Mouse (Mus musculus) monocyte, adult 5-6 weeks (primary cell): ENCODE data around the gene Camta1. TPM values are rescaled to one million over a fixed set of nuclear protein-coding genes. Genes with fewer than 3 reads are reported as not detected.

Experiments used
- ATAC-seq: fragments of 153-309, 156-312 bp; replicated peaks from 2 replicates; pipeline ENCODE4 v1.8.0; 2017; ENCODE audit warnings: mild to moderate bottlenecking; ENCODE audit not compliant: low TSS enrichment, insufficient number of reproducible peaks, severe bottlenecking, poor library complexity, low FRiP score
- total RNA-seq: library from RNA; stranded (forward); fragments of 200-1000, 200-491, 200-594 nt; gene quantifications from 3 replicates; pipeline ENCODE4 v1.2.3, GENCODE M21; 2017

Camta1 gene
- total RNA-seq, 1 experiment from 2014 or later, result 22.1 TPM

DNA sequence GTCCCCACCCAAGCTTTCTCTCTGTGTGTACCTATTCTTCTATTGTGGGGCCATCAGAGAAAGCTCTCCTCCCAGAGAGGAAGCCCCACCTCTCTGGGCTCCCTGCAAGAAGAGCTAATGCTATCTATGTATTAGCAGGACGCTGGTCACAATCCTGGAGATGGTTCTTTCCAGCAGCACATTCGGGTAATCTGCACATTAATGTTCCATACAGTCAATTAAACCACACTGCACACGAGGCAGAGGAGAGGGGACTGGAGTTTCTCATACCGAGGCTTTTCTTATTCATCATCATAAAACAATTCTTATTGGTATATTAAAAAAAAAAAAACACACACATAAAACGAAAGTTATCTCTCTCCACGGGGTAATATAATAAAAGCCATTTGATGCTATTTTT is 409.8 kb downstream of the Camta1 start:
- no peak for ATAC-seq

DNA sequence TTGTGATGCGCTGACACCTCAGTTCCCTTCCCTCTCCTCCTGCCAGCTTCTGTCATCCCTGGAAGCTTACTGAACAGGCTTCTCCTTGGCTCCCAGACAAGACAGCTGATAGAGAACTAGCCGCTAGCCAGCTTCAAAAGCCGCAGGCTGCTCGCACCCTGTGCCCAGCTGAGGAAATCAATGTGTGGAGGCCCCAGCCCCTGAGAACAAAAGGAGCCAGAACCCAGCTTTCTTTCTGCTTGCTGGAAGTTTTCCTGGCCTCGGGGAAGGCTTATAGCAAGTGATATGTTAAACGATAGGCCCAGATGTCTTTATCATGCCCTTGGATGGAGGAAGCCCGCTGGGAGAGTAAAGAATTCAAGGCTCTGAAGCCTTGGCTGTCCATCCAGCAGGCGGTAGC is 411.7 kb downstream of the Camta1 start:
- no peak for ATAC-seq

DNA sequence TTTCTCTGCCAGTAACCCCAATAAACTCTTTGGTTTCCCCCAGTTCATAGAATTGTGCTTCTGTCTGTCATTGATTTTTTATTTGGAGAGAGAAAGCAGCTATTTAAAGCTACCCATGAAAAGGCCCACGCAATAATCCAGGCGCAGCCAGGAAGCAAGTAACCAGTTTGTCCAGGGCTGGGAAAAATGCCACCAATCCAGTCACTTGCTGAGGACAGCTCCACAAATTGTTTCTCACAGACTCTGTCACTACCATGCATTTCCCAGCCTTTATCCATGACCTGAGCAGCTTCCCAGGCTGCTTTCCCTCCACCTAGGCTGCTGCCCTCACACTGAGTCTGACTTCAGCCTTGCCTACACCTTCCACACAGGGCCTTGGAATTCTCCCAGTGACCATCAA is 413.3 kb downstream of the Camta1 start:
- ATAC-seq, result no peak

DNA sequence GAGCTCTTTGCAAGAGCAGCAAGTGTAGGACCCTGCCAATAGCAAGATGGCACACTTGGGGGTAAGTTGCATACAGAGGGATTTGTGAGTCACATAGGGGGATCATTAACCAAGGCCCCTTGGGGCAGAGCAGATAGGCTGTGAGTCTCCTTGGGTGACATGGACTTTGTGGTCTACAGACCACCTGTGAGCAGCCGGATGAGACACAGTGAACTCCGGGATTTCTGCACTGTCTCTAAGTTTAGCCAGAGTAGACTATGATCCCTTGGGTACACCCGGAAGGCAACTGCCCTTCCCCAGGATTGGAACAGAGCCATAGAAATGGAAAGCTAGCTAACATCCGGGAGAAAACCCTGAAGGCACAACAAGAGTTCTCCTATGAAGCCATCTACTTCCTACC is 417.0 kb downstream of the Camta1 start:
- no peak for ATAC-seq

DNA sequence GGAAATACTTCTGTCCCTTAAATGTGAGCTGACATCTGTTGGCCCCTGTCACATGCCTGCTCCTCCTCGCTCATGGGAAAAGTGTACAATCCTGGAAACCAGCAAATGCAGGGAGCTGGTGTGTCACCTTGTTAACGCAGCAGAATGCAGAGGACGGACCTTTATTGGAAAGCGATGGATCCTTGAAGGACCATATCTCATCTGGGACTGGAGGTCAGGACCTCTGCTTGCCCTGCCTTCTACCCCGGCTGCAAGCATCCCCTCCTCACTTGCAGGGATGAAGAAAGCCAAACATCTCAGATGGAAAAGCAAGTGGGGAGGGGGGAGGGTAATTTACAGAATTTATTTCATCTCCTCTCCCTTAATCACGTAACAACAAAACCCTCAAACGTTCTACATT is 423.1 kb downstream of the Camta1 start:
- no peak for ATAC-seq

DNA sequence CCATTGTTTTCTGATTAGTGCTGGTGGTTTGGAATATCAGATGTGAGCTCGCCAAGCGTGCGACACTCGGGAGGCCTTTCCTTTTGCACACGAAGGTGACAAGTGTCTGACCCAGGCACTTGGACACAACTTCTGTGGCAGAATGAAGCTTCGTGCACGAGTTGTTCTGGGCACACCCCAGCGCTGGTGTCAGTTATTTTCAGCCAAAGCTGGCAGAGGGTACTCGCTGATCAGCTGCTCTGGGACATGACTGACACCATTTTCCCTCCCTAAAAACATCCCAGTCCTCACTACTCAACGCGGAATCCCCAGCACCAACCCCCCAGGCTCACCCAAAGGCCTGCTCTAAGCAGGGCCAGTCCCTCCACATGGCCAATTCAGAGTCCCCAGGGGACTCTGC is 423.8 kb downstream of the Camta1 start:
- no peak for ATAC-seq

DNA sequence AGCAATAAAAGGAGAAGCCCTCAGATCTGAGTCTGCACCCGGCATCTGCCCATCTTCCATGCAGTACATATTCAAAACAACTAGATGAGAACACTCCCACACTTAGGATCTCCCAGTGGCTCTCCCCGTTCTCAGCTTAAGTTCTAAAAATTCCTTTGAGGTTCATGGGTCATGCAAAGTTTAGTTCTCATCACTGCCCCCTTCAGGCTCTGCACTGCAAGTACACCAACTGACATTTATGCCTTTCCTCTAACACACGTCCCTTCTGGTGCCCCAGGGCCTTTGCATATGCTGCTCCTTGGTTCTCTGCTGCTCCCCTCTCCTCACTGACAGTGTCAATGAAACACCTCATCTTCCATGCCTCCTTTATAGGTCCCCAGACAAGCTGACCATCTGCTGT is 436.5 kb downstream of the Camta1 start:
- no peak for ATAC-seq

DNA sequence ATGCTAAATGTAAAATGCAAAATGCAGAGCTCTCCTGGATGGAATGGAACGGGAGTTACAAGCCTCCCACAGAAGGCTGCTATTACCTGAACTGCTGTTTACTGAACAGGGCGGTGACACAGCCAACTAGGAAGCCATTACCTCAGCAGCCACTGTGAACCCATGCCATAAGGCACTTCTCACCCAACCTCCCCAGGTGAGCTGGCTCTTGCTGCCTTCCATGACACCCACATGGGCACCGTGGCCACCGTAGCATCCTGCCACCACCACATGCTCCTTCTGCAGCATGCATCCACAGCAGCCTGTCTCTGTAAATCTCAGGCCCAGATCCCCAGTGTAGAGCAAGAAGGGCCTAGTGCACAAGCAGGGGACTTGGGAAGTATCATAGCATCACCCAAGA is 438.8 kb downstream of the Camta1 start:
- no peak for ATAC-seq

DNA sequence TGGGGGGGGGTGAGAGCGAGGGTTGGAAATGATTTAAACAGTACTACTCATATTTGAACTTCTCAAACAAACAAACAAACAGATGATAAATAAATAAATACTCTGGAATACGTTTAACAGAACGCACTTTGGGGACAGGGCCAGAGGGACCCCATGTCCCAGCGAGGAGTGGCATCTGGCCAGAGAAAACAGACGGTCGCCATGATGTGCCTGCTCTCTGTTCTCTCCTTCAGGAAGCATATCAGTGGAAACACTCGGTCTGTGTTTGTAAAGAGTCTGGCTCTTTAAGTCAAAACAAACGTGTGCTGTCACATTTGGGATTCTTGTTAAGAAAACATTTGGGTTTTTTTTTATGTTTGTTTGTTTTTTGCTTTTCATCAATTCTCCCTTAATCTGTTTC is 439.3 kb downstream of the Camta1 start:
- no peak for ATAC-seq

DNA sequence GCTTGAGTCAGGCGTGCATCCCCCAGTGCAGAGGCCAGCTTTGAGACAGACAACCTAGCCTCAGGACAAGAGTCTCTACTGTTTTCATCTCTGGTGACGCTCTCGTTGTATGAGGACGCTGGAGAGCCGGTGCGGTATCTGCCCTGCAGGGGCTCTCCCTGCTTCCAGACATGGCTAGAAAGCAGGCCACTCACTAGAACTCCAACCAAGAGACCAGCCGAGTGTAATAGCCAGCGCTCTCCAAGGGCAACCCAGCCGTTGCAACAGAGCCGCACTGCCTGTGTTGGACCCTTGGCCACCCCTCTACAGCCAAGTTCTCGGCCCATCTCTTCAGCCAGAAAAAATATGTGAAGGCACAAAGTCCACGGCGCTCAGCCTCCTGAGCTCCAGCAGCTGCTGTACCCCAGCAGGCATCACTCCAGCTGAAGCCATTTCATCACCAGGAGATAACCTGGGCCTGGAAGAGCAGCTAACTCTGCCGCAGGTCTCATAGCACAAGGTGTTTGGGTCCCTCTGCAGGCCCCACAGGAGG is 443.3 kb downstream of the Camta1 start:
- ATAC-seq, result no peak

DNA sequence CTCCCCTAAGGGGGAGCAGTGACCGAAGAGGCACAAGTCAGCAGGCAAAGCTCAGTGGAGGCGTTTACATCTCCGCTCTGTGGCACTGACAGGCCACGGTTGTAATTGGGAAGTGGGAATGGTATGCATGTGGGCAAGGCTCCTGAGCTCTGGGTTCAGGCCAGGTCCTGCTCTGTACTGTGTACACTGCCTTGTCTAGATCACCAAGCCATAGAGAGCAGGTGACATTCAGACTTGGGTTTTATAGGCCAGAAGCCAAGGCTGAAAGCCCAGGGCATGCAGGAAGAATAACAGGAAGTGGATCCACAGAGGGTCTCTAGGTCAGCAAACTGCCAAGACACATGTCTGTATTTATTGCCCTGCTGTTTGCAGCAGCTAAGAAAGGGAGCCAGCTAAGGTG is 445.9 kb downstream of the Camta1 start:
- no peak for ATAC-seq

DNA sequence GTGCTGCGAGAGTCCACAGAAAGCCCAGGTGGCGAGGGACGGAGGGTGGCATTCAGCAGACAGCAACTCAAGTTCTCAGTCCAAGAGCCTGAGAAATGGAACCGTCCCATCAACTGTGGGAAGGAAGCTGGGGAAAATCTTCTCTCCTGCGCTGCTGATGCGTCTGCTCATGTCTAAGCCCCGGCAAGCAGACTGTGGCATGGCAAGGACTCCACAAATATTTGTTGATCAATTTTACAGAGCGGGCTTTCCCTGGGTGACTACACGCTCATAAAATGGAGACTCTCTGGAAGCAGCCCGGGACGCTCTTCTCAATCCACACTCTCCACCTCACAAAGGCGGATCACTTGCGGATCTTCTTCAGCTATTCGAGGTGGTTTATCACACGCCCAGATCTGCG is 446.3 kb downstream of the Camta1 start:
- ATAC-seq, result no peak

DNA sequence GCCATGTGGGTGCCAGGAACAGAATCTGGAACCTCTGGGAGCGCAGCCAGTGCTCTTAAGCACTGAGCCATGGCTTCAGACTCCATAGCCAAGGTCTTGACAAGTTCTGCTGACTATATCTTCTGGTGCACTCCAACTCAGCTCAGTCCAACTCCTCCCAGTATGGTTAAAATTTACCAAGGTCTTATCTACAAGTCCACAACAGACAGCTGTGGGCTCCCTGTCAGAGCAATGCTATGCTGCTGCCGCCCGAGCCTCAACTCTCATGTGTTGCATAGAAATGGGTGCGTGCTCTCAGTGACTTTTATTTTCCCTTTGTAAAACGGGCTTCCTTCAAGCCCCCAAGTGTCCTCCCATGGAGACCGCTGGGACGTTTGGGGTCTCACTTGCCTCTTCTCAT is 446.7 kb downstream of the Camta1 start:
- no peak for ATAC-seq

DNA sequence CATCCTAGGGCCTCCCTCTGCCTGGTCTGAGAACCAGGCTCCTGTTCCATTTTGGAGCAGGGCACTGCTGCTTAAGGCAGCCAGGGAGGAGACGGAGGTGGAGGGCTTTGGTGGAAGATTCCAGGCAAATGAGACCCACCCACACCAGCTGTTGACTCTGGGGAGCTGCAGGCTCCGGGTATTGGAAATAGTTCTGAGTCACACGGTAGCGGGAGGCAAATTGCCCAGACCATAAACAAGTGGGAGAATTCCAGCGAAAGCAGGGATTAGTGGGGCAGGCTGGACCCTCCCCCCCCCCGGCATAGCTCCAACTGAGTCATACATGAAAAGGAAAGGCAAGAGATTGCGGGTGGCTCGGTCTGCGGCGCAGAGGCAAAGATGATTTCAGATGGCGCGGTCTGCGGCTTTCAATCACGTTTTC is 450.0 kb downstream of the Camta1 start:
- no peak for ATAC-seq

DNA sequence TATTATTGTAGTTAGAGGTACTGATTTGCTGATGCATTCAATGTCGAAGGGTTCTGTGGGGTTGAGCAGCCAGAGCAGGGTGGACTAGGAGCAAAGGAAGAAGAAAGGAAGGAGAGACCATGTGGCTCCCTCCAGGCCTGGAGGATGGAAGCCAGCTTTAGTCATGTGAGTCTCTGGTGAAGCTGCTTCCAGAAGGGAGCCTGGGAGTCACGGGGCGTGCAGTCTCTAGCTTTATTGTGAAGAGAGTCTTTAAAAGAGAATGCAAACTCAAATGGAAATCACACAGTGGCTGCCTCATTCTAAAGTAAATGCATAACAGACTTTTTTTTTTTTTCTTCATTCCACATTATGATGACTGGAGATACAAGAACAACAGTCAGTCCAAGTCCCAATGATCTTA is 450.7 kb downstream of the Camta1 start:
- no peak for ATAC-seq

DNA sequence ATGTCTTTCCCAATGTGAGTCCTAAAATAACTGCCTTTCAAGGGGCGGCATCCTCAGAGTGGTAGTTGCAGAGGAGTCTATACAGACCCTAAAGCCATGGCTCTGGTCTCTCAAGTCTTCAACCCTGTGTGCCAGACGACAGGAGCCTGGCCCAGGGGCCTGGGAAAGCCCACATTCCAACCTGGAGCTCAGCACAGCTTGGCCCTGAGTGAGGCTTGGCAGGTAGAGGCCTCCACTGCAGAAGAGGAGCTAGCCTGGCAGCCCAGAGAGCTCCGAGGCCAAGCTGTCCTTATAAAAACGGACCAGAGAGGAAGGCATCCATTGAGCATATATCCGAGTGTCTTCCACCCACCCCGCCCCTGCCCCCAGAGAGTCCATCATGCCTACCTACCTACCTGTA is 452.4 kb downstream of the Camta1 start:
- no peak for ATAC-seq

DNA sequence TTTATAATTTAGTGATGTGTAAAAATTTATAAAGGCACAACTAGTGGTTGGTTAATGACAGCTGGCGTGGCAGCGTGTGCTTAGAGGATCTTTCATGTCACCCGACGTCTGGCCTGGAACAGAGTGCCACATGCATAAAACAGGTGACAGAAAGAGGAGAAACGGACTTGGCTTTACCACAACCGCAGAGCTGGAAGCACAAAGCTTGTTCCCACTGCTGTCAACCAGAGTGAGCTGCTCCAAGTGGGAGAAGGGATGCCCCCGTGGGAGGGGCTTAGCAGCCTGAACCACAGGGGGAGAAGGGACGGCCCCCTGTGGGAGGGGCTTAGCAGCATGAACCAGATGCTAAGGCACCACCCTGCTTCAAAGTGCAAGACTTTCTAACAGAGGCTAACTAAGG is 452.9 kb downstream of the Camta1 start:
- ATAC-seq, result no peak

DNA sequence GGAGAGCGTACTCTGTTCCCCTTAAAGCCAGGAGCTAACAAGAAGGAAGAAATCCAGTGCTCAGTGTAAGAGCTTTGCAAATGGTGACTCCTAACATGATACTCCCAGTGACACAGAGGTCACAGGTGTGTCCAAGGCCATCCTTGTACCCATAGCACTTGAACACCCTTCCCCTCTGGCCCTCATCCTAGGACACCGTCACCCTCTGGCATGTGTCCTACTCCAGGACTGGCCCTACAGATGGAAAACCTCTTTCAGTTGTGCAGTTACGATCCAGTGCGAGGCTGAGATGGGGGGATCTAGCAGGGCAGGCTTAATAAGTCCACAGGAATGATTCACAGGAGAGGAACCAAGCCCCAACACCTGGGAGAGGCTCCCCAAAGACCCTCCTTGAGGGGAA is 453.4 kb downstream of the Camta1 start:
- ATAC-seq, result no peak

DNA sequence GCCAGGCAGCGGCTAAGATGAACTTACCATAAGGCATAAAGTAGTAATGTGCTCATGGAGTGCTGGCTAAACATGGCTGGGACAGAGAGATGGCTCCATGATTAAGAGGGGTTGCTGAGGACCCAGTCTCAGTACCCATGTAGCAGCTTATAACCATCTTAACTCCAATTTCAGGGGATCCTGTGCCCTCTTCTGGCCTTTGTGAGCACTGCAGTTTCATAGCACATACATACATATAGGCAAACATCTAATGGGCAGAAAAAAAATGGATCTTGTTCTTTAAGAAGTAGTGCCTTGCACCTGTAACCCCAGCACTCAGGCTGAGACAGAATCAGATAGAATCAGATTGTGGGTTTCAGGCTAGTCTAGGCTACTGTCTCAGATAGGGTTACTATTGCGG is 454.5 kb downstream of the Camta1 start:
- no peak for ATAC-seq

DNA sequence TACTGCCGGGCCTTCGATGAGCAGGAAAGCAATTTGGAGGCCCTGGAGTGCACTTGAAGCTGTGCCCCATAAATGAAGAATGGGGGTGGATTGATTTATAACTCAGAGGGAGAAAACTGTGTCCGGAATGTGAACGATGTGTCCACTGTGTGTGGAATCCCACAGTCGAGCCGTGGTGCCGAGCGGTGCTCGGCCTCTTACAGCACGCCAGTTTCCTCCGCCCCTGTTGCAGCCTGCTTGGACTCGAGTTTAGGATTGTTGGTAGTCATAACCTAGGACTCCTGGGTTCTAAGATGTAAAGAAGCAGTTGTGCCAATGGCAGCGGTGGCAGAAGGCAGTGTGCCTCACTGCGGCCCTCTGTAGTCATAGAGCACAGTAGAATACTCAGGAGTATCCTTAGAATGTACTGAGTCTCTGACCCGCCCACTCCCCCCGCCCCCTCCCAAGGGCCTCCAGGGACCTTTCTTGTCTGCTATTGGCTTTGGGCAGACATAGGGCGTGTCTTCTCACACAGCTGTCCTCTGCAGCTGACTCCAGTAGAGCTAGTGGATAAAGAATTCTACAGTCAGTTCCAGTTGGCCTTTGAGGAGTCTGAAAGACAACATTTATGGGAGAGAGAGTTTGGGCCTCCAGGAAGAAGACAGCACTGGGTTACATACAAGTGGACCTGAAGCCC is 457.0 kb downstream of the Camta1 start:
- no peak for ATAC-seq
